Comparison of ENCODE assay signal across 10 mouse cellular contexts in the genomic region with DNA sequence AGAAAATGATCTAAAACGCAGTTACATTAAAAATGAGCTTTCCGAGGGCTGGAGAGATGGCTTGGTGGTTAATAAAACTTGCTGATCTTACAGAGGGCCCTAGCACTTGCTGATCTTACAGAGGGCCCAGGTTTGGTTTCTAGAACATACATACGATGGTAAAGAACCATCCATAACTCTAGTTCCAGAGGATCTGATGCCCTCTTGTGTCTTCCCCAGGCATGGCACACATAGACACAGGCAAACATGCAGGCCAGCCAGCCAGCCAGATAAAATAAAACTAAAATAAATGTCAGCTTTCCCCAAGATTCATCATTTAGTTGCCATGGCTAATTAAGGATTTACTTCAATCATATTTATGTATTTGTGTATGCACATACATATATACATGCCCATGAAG. TPM values are rescaled to one million over a fixed set of nuclear protein-coding genes. Genes with fewer than 3 reads are reported as not detected.
DNase-seq lines count a peak whose midpoint lies in the region; ATAC-seq and TF ChIP-seq lines count a peak whose summit lies in the region.
"Had no signal": no experiment of that assay in that cellular context is flagged by ENCODE, and none has a peak within 500 bp of the region (broad histone marks: within the 10 kb centered on the region; RNA-seq: fewer than 3 reads in every experiment).

No protein-coding gene starts in this region.

- no peaks in the 10 kb centered on the region for H3K9me3 ChIP-seq in midbrain, embryonic 14.5 days (ENCODE audit: control insufficient read depth, low read length)
- H3K9me3 ChIP-seq: midbrain, embryonic 12.5 days had no signal

- no peak for TF ChIP-seq EP300 in heart, adult 2 months (IDR thresholded peaks at IDR 0.05; ENCODE audit: insufficient read depth, low read depth, low read length)

- H3K27me3 ChIP-seq in heart, adult 2 months (ENCODE audit: control insufficient read depth, insufficient read depth, low read length) = no peaks in the 10 kb centered on the region
- H3K27me3 ChIP-seq in midbrain, embryonic 14.5 days (ENCODE audit: control insufficient read depth, insufficient read depth, low read length) = no peaks in the 10 kb centered on the region
- H3K27me3 ChIP-seq: midbrain, embryonic 12.5 days had no signal

- no peak overlapping the region for H3K27ac ChIP-seq in heart, adult 2 months
- no peak overlapping the region for H3K27ac ChIP-seq in midbrain, embryonic 14.5 days (replicated peaks; ENCODE audit: low read depth, low read length)
- H3K27ac ChIP-seq: midbrain, embryonic 12.5 days had no signal

- TF ChIP-seq POLR2A in heart, adult 2 months (IDR thresholded peaks at IDR 0.05; ENCODE audit: insufficient read depth, low read depth, low read length) = no peak
- TF ChIP-seq POLR2A in brain, embryonic 14.5 days (IDR thresholded peaks at IDR 0.05; ENCODE audit: borderline replicate concordance, extremely low read depth, insufficient read depth, insufficient read length, poor library complexity, severe bottlenecking) = no peak

- H3K4me1 ChIP-seq in heart, adult 2 months (ENCODE audit: control insufficient read depth, insufficient read depth, low read length) = no peaks in the 10 kb centered on the region
- no peaks in the 10 kb centered on the region for H3K4me1 ChIP-seq in midbrain, embryonic 14.5 days (ENCODE audit: control insufficient read depth, insufficient read depth, low read length)
- H3K4me1 ChIP-seq: midbrain, embryonic 12.5 days had no signal

- no peak overlapping the region for H3K4me3 ChIP-seq in heart, adult 2 months
- H3K4me3 ChIP-seq in midbrain, embryonic 14.5 days (replicated peaks; ENCODE audit: low read depth, low read length) = no peak overlapping the region
- H3K4me3 ChIP-seq: midbrain, embryonic 12.5 days had no signal

- intact Hi-C loops in heart, adult 2 months (cut with DNase I) = no loop called here
- intact Hi-C loops in heart, postnatal 25 days (cut with DNase I) = no loop called here

- TF ChIP-seq CTCF in heart, adult 2 months (IDR thresholded peaks at IDR 0.05) = peak; percentile 57
- TF ChIP-seq CTCF in brain, embryonic 14.5 days (IDR thresholded peaks at IDR 0.05; ENCODE audit: borderline replicate concordance, extremely low read depth, insufficient read depth, insufficient read length) = peak; percentile 35; the same call in 1 of the 2 replicates

- WGBS in heart, adult 2 months = 96% methylated on average over 3 of the region's 3 CpGs
- WGBS in midbrain, embryonic 14.5 days = 95% methylated on average over 3 of the region's 3 CpGs

- H3K9ac ChIP-seq in heart, adult 2 months (ENCODE audit: low read depth, low read length) = no peak overlapping the region
- no peak overlapping the region for H3K9ac ChIP-seq in midbrain, embryonic 14.5 days (replicated peaks; ENCODE audit: low read length)
- H3K9ac ChIP-seq: midbrain, embryonic 12.5 days had no signal

- H3K4me2 ChIP-seq in midbrain, embryonic 14.5 days (ENCODE audit: low read length) = no peak overlapping the region
- H3K4me2 ChIP-seq: midbrain, embryonic 12.5 days had no signal

- ATAC-seq in midbrain, embryonic 14.5 days (ENCODE audit: low FRiP score, low TSS enrichment) = no peak
- ATAC-seq: intestine, embryonic 16.5 days had no signal

- DNase-seq in heart, adult 2 months = no peak
- no peak for DNase-seq in heart, postnatal 25 days (ENCODE audit: low spot score)
- peak; percentile 30 for DNase-seq in lung, postnatal 36 days
- DNase-seq in lung, postnatal 14 days = no peak
- no peak for DNase-seq in brain, embryonic 14.5 days (ENCODE audit: low read depth)
- DNase-seq in thymus, postnatal 25 days = peak; percentile 18
- DNase-seq in frontal cortex, postnatal 25 days (ENCODE audit: low spot score in 2 of 2) = no peak
- no peak for DNase-seq in midbrain, embryonic 14.5 days

- H3K36me3 ChIP-seq in heart, adult 2 months (ENCODE audit: control insufficient read depth, insufficient read depth, low read length) = no peaks in the 10 kb centered on the region
- peaks cover 3% of the 10 kb centered on the region; the same call in 1 of the 2 replicates for H3K36me3 ChIP-seq in midbrain, embryonic 14.5 days (ENCODE audit: control insufficient read depth, insufficient read depth, low read length)

- H3K79me2 ChIP-seq in heart, adult 2 months (replicated peaks; ENCODE audit: control insufficient read depth, insufficient read depth, low read length) = no peaks in the 10 kb centered on the region

RNA-seq across cellular contexts. Expression of gene Btg3, which starts 19.2 kb away (rescaled TPM):
- 1 to 10 TPM; 6.8 to 7.1 TPM for total RNA-seq in heart, adult 2 months (2021)
- 1.7 and 4.5 TPM in 2 replicates for polyA plus RNA-seq in heart, adult 2 months (2012; rRNA removed)
- total RNA-seq in heart, postnatal 25 days (2021) = 10 to 100 TPM in 1 of 2 experiments, 1 to 10 TPM in 1; 7.1 to 10.2 TPM
- polyA plus RNA-seq in brain, embryonic 14.5 days (2012; rRNA removed) = 8.2 and 8.4 TPM in 2 replicates
- 17.1 and 22.9 TPM in 2 replicates for polyA plus RNA-seq in midbrain, embryonic 14.5 days (2014; fragmentation: Nextera tagmentation; extraction: Ambion mirVana)

RNA-seq across cellular contexts. Expression of gene Cxadr, which starts 56.5 kb away (rescaled TPM):
- 10 to 100 TPM; 40.5 to 43.8 TPM for total RNA-seq in heart, adult 2 months (2021)
- polyA plus RNA-seq in heart, adult 2 months (2012; rRNA removed) = 13.8 and 34.4 TPM in 2 replicates
- total RNA-seq in heart, postnatal 25 days (2021) = 10 to 100 TPM; 52.4 to 55.6 TPM
- polyA plus RNA-seq in brain, embryonic 14.5 days (2012; rRNA removed) = 82.6 and 124 TPM in 2 replicates
- polyA plus RNA-seq in midbrain, embryonic 14.5 days (2014; fragmentation: Nextera tagmentation; extraction: Ambion mirVana) = 124 and 133 TPM in 2 replicates

Comparison
In these comparisons a context has a peak if more than half of its experiments do, and no peak if none do; other contexts are left out.
1. DNase-seq: peak in lung, postnatal 36 days (single experiment) and thymus, postnatal 25 days (single experiment); none in heart, adult 2 months (0 of 2), heart, postnatal 25 days (single experiment), lung, postnatal 14 days (single experiment), brain, embryonic 14.5 days (single experiment), frontal cortex, postnatal 25 days (0 of 2) and midbrain, embryonic 14.5 days (single experiment).